Mouse (Mus musculus): ENCODE data around the gene Large2. TPM values are rescaled to one million over a fixed set of nuclear protein-coding genes. Genes with fewer than 3 reads are reported as not detected.

Gene Large2
- total RNA-seq, 2 experiments from 2014 or later = 0.41 TPM; not detected in 1

GRCm38 (mm10) chr2:92390206-92390930 is 15.7 kb upstream of the Large2 start:
- peak; percentile 42 to 51 for DNase-seq

GRCm38 (mm10) chr2:92389645-92390044 is 15.0 kb upstream of the Large2 start:
- DNase-seq = no peak

- peak; percentile 86 to 91 for DNase-seq
Measured at GRCm38 (mm10) chr2:92388891-92389641, 14.4 kb upstream of the Large2 start.

GRCm38 (mm10) chr2:92388081-92388517 is 13.4 kb upstream of the Large2 start:
- no peak for DNase-seq

- DNase-seq = peak in 1 of 2 experiments; percentile 21
Measured at GRCm38 (mm10) chr2:92387646-92388045, 13.0 kb upstream of the Large2 start.

- no peak for DNase-seq
Measured at GRCm38 (mm10) chr2:92386821-92387570, 12.3 kb upstream of the Large2 start.

GRCm38 (mm10) chr2:92385113-92386051 is 10.7 kb upstream of the Large2 start:
- no peak for DNase-seq

- no peak for DNase-seq
Measured at GRCm38 (mm10) chr2:92384101-92384500, 9.4 kb upstream of the Large2 start.

- no peak for DNase-seq
Measured at GRCm38 (mm10) chr2:92382759-92383158, 8.1 kb upstream of the Large2 start.

GRCm38 (mm10) chr2:92381901-92382588 is 7.4 kb upstream of the Large2 start, which contains the start of gene 1700029I15Rik:
Gene 1700029I15Rik (plus strand): TSS chr2:92382538.
- DNase-seq = no peak

- DNase-seq = no peak
Measured at GRCm38 (mm10) chr2:92381161-92381560, 6.5 kb upstream of the Large2 start.

- no peak for DNase-seq
Measured at GRCm38 (mm10) chr2:92380495-92381050, 5.9 kb upstream of the Large2 start.

GRCm38 (mm10) chr2:92379783-92380494 is 5.3 kb upstream of the Large2 start:
- peak in 1 of 2 experiments; percentile 22 for DNase-seq

GRCm38 (mm10) chr2:92377320-92377719 is 2.7 kb upstream of the Large2 start:
- DNase-seq = no peak

GRCm38 (mm10) chr2:92376300-92376699 is 1.6 kb upstream of the Large2 start:
- DNase-seq = no peak

GRCm38 (mm10) chr2:92375788-92376187 is 1.1 kb upstream of the Large2 start:
- DNase-seq = no peak

GRCm38 (mm10) chr2:92375099-92375623 is 492 bp upstream of the Large2 start:
- DNase-seq = peak; percentile 95 to 99

- no peak for DNase-seq
Measured at GRCm38 (mm10) chr2:92373437-92373813, 1.2 kb downstream of the Large2 start.

GRCm38 (mm10) chr2:92372767-92373436 is 1.8 kb downstream of the Large2 start:
- DNase-seq = peak in 1 of 2 experiments; percentile 57
